27 mouse cellular contexts compared by ENCODE assay signal in genomic region chr16:25871503-25871902, GRCm38 (mm10).
"Had no signal": no experiment of that assay in that cellular context is flagged by ENCODE, and none has a peak within 500 bp of the region (broad histone marks: within the 10 kb centered on the region; RNA-seq: fewer than 3 reads in every experiment).

No protein-coding gene starts in this region.

- H3K27ac ChIP-seq: heart, adult 2 months; heart, embryonic 13.5 days; heart, embryonic 15.5 days; hindbrain, embryonic 10.5 days; hindbrain, embryonic 12.5 days; hindbrain, embryonic 15.5 days; hindbrain, postnatal 0 days; kidney, embryonic 15.5 days; kidney, postnatal 0 days; limb, embryonic 13.5 days; limb, embryonic 15.5 days; liver, embryonic 12.5 days; liver, embryonic 14.5 days had no signal

- H3K4me3 ChIP-seq: heart, adult 2 months; heart, embryonic 13.5 days; heart, embryonic 15.5 days; hindbrain, embryonic 10.5 days; hindbrain, embryonic 12.5 days; hindbrain, embryonic 15.5 days; kidney, embryonic 15.5 days; limb, embryonic 13.5 days; limb, embryonic 15.5 days; liver, embryonic 12.5 days had no signal

- H3K4me1 ChIP-seq: heart, embryonic 13.5 days; heart, embryonic 15.5 days; hindbrain, embryonic 10.5 days; hindbrain, embryonic 12.5 days; hindbrain, embryonic 15.5 days; kidney, embryonic 15.5 days; limb, embryonic 13.5 days; limb, embryonic 15.5 days; liver, embryonic 12.5 days had no signal

- H3K4me2 ChIP-seq: heart, embryonic 11.5 days; heart, embryonic 13.5 days; heart, embryonic 15.5 days; hindbrain, embryonic 12.5 days; hindbrain, embryonic 15.5 days; kidney, embryonic 15.5 days; limb, embryonic 13.5 days; limb, embryonic 15.5 days; liver, embryonic 12.5 days had no signal

- H3K9me3 ChIP-seq: heart, embryonic 13.5 days; heart, embryonic 15.5 days; hindbrain, embryonic 10.5 days; hindbrain, embryonic 12.5 days; hindbrain, embryonic 15.5 days; kidney, embryonic 15.5 days; limb, embryonic 13.5 days; limb, embryonic 15.5 days; liver, embryonic 12.5 days had no signal

- H3K27me3 ChIP-seq: heart, embryonic 13.5 days; heart, embryonic 15.5 days; hindbrain, embryonic 12.5 days; hindbrain, embryonic 15.5 days; kidney, embryonic 15.5 days; limb, embryonic 13.5 days; limb, embryonic 15.5 days; liver, embryonic 12.5 days had no signal

- H3K9ac ChIP-seq: heart, embryonic 13.5 days; heart, embryonic 15.5 days; hindbrain, embryonic 12.5 days; hindbrain, embryonic 15.5 days; kidney, embryonic 15.5 days; limb, embryonic 13.5 days; limb, embryonic 15.5 days; liver, embryonic 12.5 days; liver, embryonic 14.5 days had no signal

- H3K36me3 ChIP-seq: heart, embryonic 13.5 days; heart, embryonic 15.5 days; hindbrain, embryonic 10.5 days; hindbrain, embryonic 12.5 days; hindbrain, embryonic 15.5 days; kidney, embryonic 15.5 days; limb, embryonic 13.5 days; limb, embryonic 15.5 days; liver, embryonic 12.5 days had no signal

- ATAC-seq: hindbrain, postnatal 0 days; intestine, embryonic 16.5 days; liver, embryonic 12.5 days had no signal

- DNase-seq: gastrocnemius, postnatal 10 days; gastrocnemius, postnatal 25 days; heart, adult 2 months; heart, postnatal 4 days; kidney, adult 11 months; kidney, adult 2 months; kidney, adult 9 months; kidney, postnatal 14 days; kidney, postnatal 36 days; layer of hippocampus, adult 9-11 months; layer of hippocampus, postnatal 36 days; left cerebral cortex, postnatal 4 days; lung, adult 18-20 months had no signal
